Mouse (Mus musculus): Measurements from ENCODE around the gene Grk6.

- 0 out of 2 replicates have a peak, but pooled peaks have one; percentile 10 for TF ChIP-seq CTCF (IDR thresholded peaks at IDR 0.05; ENCODE audit: low read depth, low read length)
- no peak for TF ChIP-seq POLR2A (IDR thresholded peaks at IDR 0.05; ENCODE audit: extremely low read depth, insufficient read depth, low read length)
Observed at GRCm38 (mm10) chr13:55494883-55495621, 50.2 kb downstream of the Grk6 start.

All from liver, adult 2 months (tissue).